Mouse (Mus musculus) midbrain, embryonic 16.5 days (tissue): ENCODE results near the gene Sar1a. TPM values are rescaled to one million over a fixed set of nuclear protein-coding genes. Genes with fewer than 3 reads are reported as not detected.

Source experiments
- ATAC-seq: fragments of 200-750 bp; cut with Nextera tagmentation; 2 replicates; pipeline ENCODE4 v1.8.0; 2017; ENCODE audit warnings: moderate TSS enrichment
- H3K27ac ChIP-seq: fragments of 300-500 bp; sonication (generic); 2 replicates; pipeline ENCODE4 v1.5.1; 2014; ENCODE audit warnings: mild to moderate bottlenecking, low read length, mixed read lengths
- H3K27me3 ChIP-seq: fragments of 300-500 bp; sonication (generic); 2 replicates; pipeline ENCODE4 v1.6.1; 2014; ENCODE audit warnings: low read depth, low read length, mixed read lengths; ENCODE audit not compliant: control insufficient read depth, insufficient read depth
- H3K36me3 ChIP-seq: fragments of 300-500 bp; sonication (generic); 2 replicates; pipeline ENCODE4 v1.6.1; 2014; ENCODE audit warnings: mild to moderate bottlenecking, low read length, moderate library complexity, mixed read lengths; ENCODE audit not compliant: control insufficient read depth, insufficient read depth
- H3K4me1 ChIP-seq: fragments of 300-500 bp; sonication (generic); 2 replicates; pipeline ENCODE4 v1.6.1; 2014; ENCODE audit warnings: mild to moderate bottlenecking, low read length, mixed read lengths; ENCODE audit not compliant: control insufficient read depth, insufficient read depth
- H3K4me2 ChIP-seq: fragments of 300-500 bp; sonication (generic); 2 replicates; pipeline ENCODE4 v1.6.1; 2014; ENCODE audit warnings: mild to moderate bottlenecking, low read length, mixed read lengths
- H3K4me3 ChIP-seq: fragments of 300-500 bp; sonication (generic); 2 replicates; pipeline ENCODE4 v1.5.1; 2014; ENCODE audit warnings: low read depth, mild to moderate bottlenecking, low read length, moderate library complexity, mixed read lengths
- H3K9ac ChIP-seq: fragments of 300-500 bp; sonication (generic); 2 replicates; pipeline ENCODE4 v1.6.1; 2014; ENCODE audit warnings: low read depth, low read length, mixed read lengths
- H3K9me3 ChIP-seq: fragments of 300-500 bp; sonication (generic); replicated peaks from 2 replicates; pipeline ENCODE4 v1.6.1; 2014; ENCODE audit warnings: mild to moderate bottlenecking, low read length, mixed read lengths; ENCODE audit not compliant: control insufficient read depth, poor library complexity, severe bottlenecking
- WGBS: fragments of 180-500 bp; shearing (Covaris S2); extraction: QIAGEN DNeasy Blood & Tissue Kit; methylation state at CpG from one replicate; pipeline ENCODE4 v1.1.7; 2014; 5-methylcytosine and 5-hydroxymethylcytosine counted together
- polyA plus RNA-seq: library from polyadenylated mRNA; unstranded; fragments of >200 nt; fragmentation: Nextera tagmentation; extraction: Ambion mirVana; gene quantifications from 2 replicates; pipeline ENCODE4 v1.2.1, GENCODE M21; 2015

Sar1a gene
- polyA plus RNA-seq, 1 experiment from 2014 or later = 197 TPM

- Histone ChIP-seq H3K36me3 (peaks cover 13% of the 10 kb centered on the region), H3K4me1 (peaks cover 22% of the 10 kb centered on the region), H3K4me3 (peak overlapping the region; percentile 95; the same call in 1 of the 2 replicates), H3K4me2 (peak overlapping the region; percentile 100), H3K9me3 (no peaks in the 10 kb centered on the region), H3K27ac (no peak overlapping the region), H3K27me3 (no peaks in the 10 kb centered on the region), H3K9ac (peak overlapping the region; percentile 81; the same call in 1 of the 2 replicates)
- no peak for ATAC-seq
- 94% methylated on average over 2 of the region's 2 CpGs for WGBS
These were observed 16.9 kb downstream of the Sar1a start for GRCm38 (mm10) chr10:61697028-61697427.

DNA sequence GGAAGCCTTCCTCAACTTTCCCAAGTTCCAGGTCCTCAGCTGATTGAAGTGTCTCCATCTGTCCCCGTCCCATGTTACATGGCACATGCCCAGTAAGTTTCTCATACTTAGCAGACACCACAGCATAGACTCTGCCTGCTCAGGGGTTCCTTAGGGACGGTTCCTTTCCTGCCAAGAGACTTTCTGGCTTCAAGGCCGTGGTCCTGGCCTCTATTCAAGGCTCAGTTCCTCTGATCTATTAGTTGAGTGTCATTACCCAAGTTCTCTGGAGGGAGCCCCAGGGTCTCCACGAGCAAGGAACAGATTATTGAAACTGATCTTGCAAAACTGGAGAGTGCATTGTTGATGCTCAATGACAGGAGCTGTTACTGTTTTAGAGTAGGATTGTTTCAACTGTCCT is 24.6 kb downstream of the Sar1a start:
- H3K27me3 ChIP-seq = no peaks in the 10 kb centered on the region
- WGBS = 84% methylated on average over 4 of the region's 4 CpGs
- no peak overlapping the region for H3K9ac ChIP-seq
- H3K9me3 ChIP-seq = no peaks in the 10 kb centered on the region
- no peak overlapping the region for H3K4me3 ChIP-seq
- H3K4me2 ChIP-seq = no peak overlapping the region
- ATAC-seq = no peak
- no peak overlapping the region for H3K27ac ChIP-seq
- H3K36me3 ChIP-seq = 0 out of 2 replicates have a peak, but pooled peaks cover 7% of the 10 kb centered on the region
- H3K4me1 ChIP-seq = no peaks in the 10 kb centered on the region

- ATAC-seq = no peak
These were observed 26.6 kb downstream of the Sar1a start for GRCm38 (mm10) chr10:61706412-61707375.

GRCm38 (mm10) chr10:61713601-61714000 is 33.5 kb downstream of the Sar1a start:
- no peak overlapping the region for H3K9ac ChIP-seq

More at GRCm38 (mm10) chr10:61706412-61707375, 26.6 kb downstream of the Sar1a start:
- H3K27me3 ChIP-seq = no peaks in the 10 kb centered on the region; the same call in 1 of the 2 replicates
- no peaks in the 10 kb centered on the region for H3K9me3 ChIP-seq
- H3K9ac ChIP-seq = no peak overlapping the region
- WGBS = 77% methylated on average over 6 of the region's 6 CpGs
- no peaks in the 10 kb centered on the region for H3K4me1 ChIP-seq
- 0 out of 2 replicates have a peak, but pooled peaks cover 5% of the 10 kb centered on the region for H3K36me3 ChIP-seq
- no peak overlapping the region for H3K4me3 ChIP-seq
- no peak overlapping the region for H3K27ac ChIP-seq
- no peak overlapping the region for H3K4me2 ChIP-seq

GRCm38 (mm10) chr10:61714146-61714545 is 34.0 kb downstream of the Sar1a start:
- no peak for ATAC-seq
- Histone ChIP-seq H3K36me3 (no peaks in the 10 kb centered on the region), H3K4me3 (no peak overlapping the region), H3K27me3 (no peaks in the 10 kb centered on the region; the same call in 1 of the 2 replicates), H3K9me3 (no peaks in the 10 kb centered on the region), H3K9ac (no peak overlapping the region), H3K4me1 (peaks cover 6% of the 10 kb centered on the region), H3K27ac (no peak overlapping the region), H3K4me2 (no peak overlapping the region)
- 97% methylated on average over 4 of the region's 4 CpGs for WGBS

More at GRCm38 (mm10) chr10:61713601-61714000, 33.5 kb downstream of the Sar1a start:
- Histone ChIP-seq H3K27ac (no peak overlapping the region), H3K4me3 (no peak overlapping the region), H3K27me3 (no peaks in the 10 kb centered on the region; the same call in 1 of the 2 replicates), H3K4me2 (no peak overlapping the region), H3K36me3 (no peaks in the 10 kb centered on the region), H3K9me3 (no peaks in the 10 kb centered on the region), H3K4me1 (peaks cover 6% of the 10 kb centered on the region)
- ATAC-seq = no peak
- WGBS = 72% methylated on average over 3 of the region's 3 CpGs

DNA sequence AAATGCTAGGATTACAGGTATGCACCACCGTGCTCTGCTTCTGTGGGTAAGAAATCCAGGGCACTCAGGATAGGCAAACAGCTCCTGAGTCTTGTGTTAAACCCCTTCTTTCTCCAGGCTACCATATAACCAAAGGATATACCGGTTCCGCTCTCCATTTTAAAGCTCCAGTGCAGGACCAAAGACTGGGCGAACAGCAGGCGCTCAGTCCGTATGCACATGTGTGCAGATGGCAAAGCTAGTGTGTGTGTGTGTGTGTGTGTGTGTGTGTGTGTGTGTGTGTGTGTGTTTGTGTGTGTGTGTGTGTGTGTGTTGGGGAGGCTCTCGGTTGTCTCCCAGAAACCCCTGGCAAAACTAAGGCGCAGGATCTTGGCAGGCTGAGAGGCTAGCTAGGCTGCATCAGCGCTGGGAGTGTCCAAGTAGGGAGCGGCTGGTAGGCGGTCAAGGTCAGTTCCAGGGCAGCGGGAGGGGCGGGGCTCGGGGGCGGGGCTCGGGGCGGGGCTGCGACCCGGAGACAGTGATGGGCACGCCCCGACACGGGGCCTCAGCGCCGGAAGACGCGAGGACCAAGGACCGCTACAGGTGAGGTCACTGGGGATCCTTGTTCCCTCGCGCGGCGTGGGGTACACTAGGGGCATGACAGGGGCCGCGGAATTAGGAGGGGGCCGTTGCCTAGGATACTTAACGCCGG is 34.8 kb downstream of the Sar1a start, which contains the start of gene Aifm2:
Gene Aifm2 (plus strand): TSS at position 493 of the 691 bp plus-strand sequence.
- Histone ChIP-seq H3K9me3 (no peaks in the 10 kb centered on the region), H3K4me3 (peak within 1 kb of the TSS; percentile 57), H3K4me1 (peaks cover 6% of the 10 kb centered on the region), H3K9ac (peak within 1 kb of the TSS; percentile 65), H3K27me3 (no peaks in the 10 kb centered on the region; the same call in 1 of the 2 replicates), H3K27ac (no peak within 1 kb of the TSS), H3K4me2 (peak within 1 kb of the TSS; percentile 94), H3K36me3 (no peaks in the 10 kb centered on the region)
- ATAC-seq = peak; percentile 68
- WGBS = 13% methylated on average over 33 of the region's 36 CpGs

GRCm38 (mm10) chr10:61715462-61715837 is 35.4 kb downstream of the Sar1a start:
- no peaks in the 10 kb centered on the region for H3K9me3 ChIP-seq
- whole genome bisulfite sequencing = under 1% methylated on average over 11 of the region's 11 CpGs
- H3K4me3 ChIP-seq = peak overlapping the region; percentile 57
- H3K27me3 ChIP-seq = no peaks in the 10 kb centered on the region; the same call in 1 of the 2 replicates
- H3K27ac ChIP-seq = no peak overlapping the region
- peak overlapping the region; percentile 94 for H3K4me2 ChIP-seq
- H3K36me3 ChIP-seq = no peaks in the 10 kb centered on the region
- peak overlapping the region; percentile 65 for H3K9ac ChIP-seq
- no peak for ATAC-seq
- H3K4me1 ChIP-seq = peaks cover 6% of the 10 kb centered on the region

DNA sequence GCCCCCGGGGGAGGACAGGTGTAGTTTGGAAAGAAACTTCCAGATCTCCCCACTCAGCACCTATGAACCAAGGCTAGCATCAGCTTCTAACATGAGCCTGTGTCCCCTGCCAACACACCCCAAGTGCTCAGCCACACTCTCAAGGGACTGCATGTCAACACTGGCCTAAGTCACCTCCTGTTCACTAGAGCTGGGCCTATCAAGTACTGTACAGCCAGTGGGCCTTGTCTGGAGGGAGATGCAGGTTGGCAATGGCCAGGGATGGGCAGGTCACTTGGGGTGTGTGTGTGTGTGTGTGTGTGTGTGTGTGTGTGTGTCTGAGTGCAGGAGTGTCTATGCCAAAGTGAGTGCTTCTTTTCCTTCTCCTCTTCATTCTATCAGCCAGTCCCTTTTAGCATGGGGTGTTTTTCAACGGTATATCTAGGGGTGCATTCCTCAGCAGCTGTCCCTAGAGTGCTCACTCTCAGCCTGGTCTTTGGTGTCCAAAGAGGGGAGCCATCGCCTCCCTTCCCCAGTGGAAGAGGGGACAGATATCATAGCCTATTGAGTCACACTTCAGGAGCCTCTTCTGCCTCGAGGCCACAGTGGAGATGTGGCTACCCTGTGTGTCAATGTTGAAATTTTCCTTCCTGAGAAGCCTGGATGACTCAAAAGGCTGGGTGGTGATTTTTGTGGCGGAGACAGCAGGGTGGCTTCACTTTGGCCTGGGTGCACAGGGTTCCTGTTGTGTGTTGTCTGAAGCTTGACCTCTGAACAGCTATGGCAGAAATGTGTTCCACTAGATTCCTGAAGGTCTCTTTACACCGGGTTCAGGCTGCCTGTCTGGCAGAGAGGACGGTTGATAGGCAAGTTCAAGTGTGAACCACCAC is 36.1 kb downstream of the Sar1a start:
- no peak overlapping the region for H3K9ac ChIP-seq
- H3K4me2 ChIP-seq = peak overlapping the region; percentile 94
- ATAC-seq = 0 out of 2 replicates have a peak, but pooled peaks have one; percentile 21
- H3K27me3 ChIP-seq = no peaks in the 10 kb centered on the region; the same call in 1 of the 2 replicates
- H3K36me3 ChIP-seq = no peaks in the 10 kb centered on the region
- WGBS = 75% methylated on average over 7 of the region's 7 CpGs
- peak overlapping the region; percentile 57 for H3K4me3 ChIP-seq
- no peaks in the 10 kb centered on the region for H3K9me3 ChIP-seq
- no peak overlapping the region for H3K27ac ChIP-seq
- H3K4me1 ChIP-seq = peaks cover 6% of the 10 kb centered on the region
